Mouse (Mus musculus): ENCODE measurements around the gene Ccdc42. TPM values are rescaled to one million over a fixed set of nuclear protein-coding genes. Genes with fewer than 3 reads are reported as not detected.

Gene Ccdc42
- total and polyA plus RNA-seq, 3 experiments, result not detected

- TF ChIP-seq CTCF (IDR thresholded peaks at IDR 0.05) (no peak), POLR2A (IDR thresholded peaks at IDR 0.05; ENCODE audit: insufficient read depth, low read depth, low read length) (no peak)
- Histone ChIP-seq H3K4me3 (no peak overlapping the region), H3K27me3 (ENCODE audit: control insufficient read depth, insufficient read depth, low read length) (no peaks in the 10 kb centered on the region), H3K9ac (ENCODE audit: low read depth, low read length) (no peak overlapping the region), H3K27ac (no peak overlapping the region), H3K4me1 (ENCODE audit: control insufficient read depth, insufficient read depth, low read length) (no peaks in the 10 kb centered on the region), H3K79me2 (replicated peaks; ENCODE audit: control insufficient read depth, insufficient read depth, low read length) (no peaks in the 10 kb centered on the region), H3K36me3 (ENCODE audit: control insufficient read depth, insufficient read depth, low read length) (no peaks in the 10 kb centered on the region)
- peak in 1 of 2 experiments; percentile 42 for DNase-seq
- intact Hi-C loops (cut with DNase I), result no loop called here
- 69% methylated on average over 9 of the region's 9 CpGs for WGBS
Measured at GRCm38 (mm10) chr11:68622751-68623150, 35.9 kb downstream of the Ccdc42 start.

GRCm38 (mm10) chr11:68623225-68623870 lies 36.5 kb downstream of the Ccdc42 start:
- H3K27ac ChIP-seq, result peak overlapping the region; percentile 34
- no peaks in the 10 kb centered on the region for H3K4me1 ChIP-seq (ENCODE audit: control insufficient read depth, insufficient read depth, low read length)
- DNase-seq, result peak; percentile 56 to 57
- H3K36me3 ChIP-seq (ENCODE audit: control insufficient read depth, insufficient read depth, low read length), result no peaks in the 10 kb centered on the region
- 0 out of 2 replicates have a peak overlapping the region, but pooled peaks have one; percentile 4 for H3K9ac ChIP-seq (ENCODE audit: low read depth, low read length)
- 5% methylated on average over 14 of the region's 14 CpGs for WGBS
- no peaks in the 10 kb centered on the region for H3K79me2 ChIP-seq (replicated peaks; ENCODE audit: control insufficient read depth, insufficient read depth, low read length)
- H3K27me3 ChIP-seq (ENCODE audit: control insufficient read depth, insufficient read depth, low read length), result no peaks in the 10 kb centered on the region
- intact Hi-C loops (cut with DNase I), result no loop called here
- TF ChIP-seq CTCF (IDR thresholded peaks at IDR 0.05) (no peak), EP300 (IDR thresholded peaks at IDR 0.05; ENCODE audit: insufficient read depth, low read depth, low read length) (no peak), POLR2A (IDR thresholded peaks at IDR 0.05; ENCODE audit: insufficient read depth, low read depth, low read length) (no peak)
- H3K4me3 ChIP-seq, result peak overlapping the region; percentile 26

- DNase-seq, result no peak
- TF ChIP-seq EP300 (IDR thresholded peaks at IDR 0.05; ENCODE audit: insufficient read depth, low read depth, low read length) (no peak), CTCF (IDR thresholded peaks at IDR 0.05) (no peak), POLR2A (IDR thresholded peaks at IDR 0.05; ENCODE audit: insufficient read depth, low read depth, low read length) (no peak)
- intact Hi-C loops (cut with DNase I), result no loop called here
- H3K79me2 ChIP-seq (replicated peaks; ENCODE audit: control insufficient read depth, insufficient read depth, low read length), result no peaks in the 10 kb centered on the region
- peak overlapping the region; percentile 34 for H3K27ac ChIP-seq
- H3K36me3 ChIP-seq (ENCODE audit: control insufficient read depth, insufficient read depth, low read length), result no peaks in the 10 kb centered on the region
- peak overlapping the region; percentile 26; the same call in 1 of the 2 replicates for H3K4me3 ChIP-seq
- 0 out of 2 replicates have a peak overlapping the region, but pooled peaks have one; percentile 4 for H3K9ac ChIP-seq (ENCODE audit: low read depth, low read length)
- 36% methylated on average over 5 of the region's 5 CpGs for WGBS
- no peaks in the 10 kb centered on the region for H3K4me1 ChIP-seq (ENCODE audit: control insufficient read depth, insufficient read depth, low read length)
- H3K27me3 ChIP-seq (ENCODE audit: control insufficient read depth, insufficient read depth, low read length), result no peaks in the 10 kb centered on the region
Measured at GRCm38 (mm10) chr11:68623871-68624258, 37.0 kb downstream of the Ccdc42 start.

- Histone ChIP-seq H3K4me3 (no peak overlapping the region), H3K36me3 (ENCODE audit: control insufficient read depth, insufficient read depth, low read length) (no peaks in the 10 kb centered on the region), H3K9ac (ENCODE audit: low read depth, low read length) (no peak overlapping the region), H3K4me1 (ENCODE audit: control insufficient read depth, insufficient read depth, low read length) (no peaks in the 10 kb centered on the region), H3K79me2 (replicated peaks; ENCODE audit: control insufficient read depth, insufficient read depth, low read length) (no peaks in the 10 kb centered on the region), H3K27me3 (ENCODE audit: control insufficient read depth, insufficient read depth, low read length) (no peaks in the 10 kb centered on the region), H3K27ac (no peak overlapping the region)
- TF ChIP-seq POLR2A (IDR thresholded peaks at IDR 0.05; ENCODE audit: insufficient read depth, low read depth, low read length) (no peak), CTCF (IDR thresholded peaks at IDR 0.05) (no peak), EP300 (IDR thresholded peaks at IDR 0.05; ENCODE audit: insufficient read depth, low read depth, low read length) (no peak)
- 84% methylated on average over 17 of the region's 17 CpGs for WGBS
- intact Hi-C loops (cut with DNase I), result no loop called here
- no peak for DNase-seq
Measured at GRCm38 (mm10) chr11:68631611-68632316, 44.9 kb downstream of the Ccdc42 start.

GRCm38 (mm10) chr11:68637861-68638615 lies 51.2 kb downstream of the Ccdc42 start:
- no peak for TF ChIP-seq EP300 (IDR thresholded peaks at IDR 0.05; ENCODE audit: insufficient read depth, low read depth, low read length)
- TF ChIP-seq CTCF (IDR thresholded peaks at IDR 0.05), result no peak
- TF ChIP-seq POLR2A (IDR thresholded peaks at IDR 0.05; ENCODE audit: insufficient read depth, low read depth, low read length), result no peak
- intact Hi-C loops (cut with DNase I), result no loop called here
- Histone ChIP-seq H3K36me3 (ENCODE audit: control insufficient read depth, insufficient read depth, low read length) (no peaks in the 10 kb centered on the region), H3K27me3 (ENCODE audit: control insufficient read depth, insufficient read depth, low read length) (no peaks in the 10 kb centered on the region), H3K9ac (ENCODE audit: low read depth, low read length) (peak overlapping the region; percentile 28), H3K4me1 (ENCODE audit: control insufficient read depth, insufficient read depth, low read length) (peaks cover 1% of the 10 kb centered on the region; the same call in 1 of the 2 replicates), H3K27ac (peak overlapping the region; percentile 80), H3K79me2 (replicated peaks; ENCODE audit: control insufficient read depth, insufficient read depth, low read length) (no peaks in the 10 kb centered on the region), H3K4me3 (peak overlapping the region; percentile 33; the same call in 1 of the 2 replicates)
- 22% methylated on average over 10 of the region's 10 CpGs for WGBS
- DNase-seq, result peak; percentile 33 to 55
